Mouse (Mus musculus): ENCODE measurements around the gene Dpp4. TPM values are rescaled to one million over a fixed set of nuclear protein-coding genes. Genes with fewer than 3 reads are reported as not detected.

The Dpp4 gene
- 5.7 and 6.7 TPM in 2 replicates for polyA plus RNA-seq (2016; fragmentation: Nextera tagmentation; extraction: Ambion mirVana)

DNA sequence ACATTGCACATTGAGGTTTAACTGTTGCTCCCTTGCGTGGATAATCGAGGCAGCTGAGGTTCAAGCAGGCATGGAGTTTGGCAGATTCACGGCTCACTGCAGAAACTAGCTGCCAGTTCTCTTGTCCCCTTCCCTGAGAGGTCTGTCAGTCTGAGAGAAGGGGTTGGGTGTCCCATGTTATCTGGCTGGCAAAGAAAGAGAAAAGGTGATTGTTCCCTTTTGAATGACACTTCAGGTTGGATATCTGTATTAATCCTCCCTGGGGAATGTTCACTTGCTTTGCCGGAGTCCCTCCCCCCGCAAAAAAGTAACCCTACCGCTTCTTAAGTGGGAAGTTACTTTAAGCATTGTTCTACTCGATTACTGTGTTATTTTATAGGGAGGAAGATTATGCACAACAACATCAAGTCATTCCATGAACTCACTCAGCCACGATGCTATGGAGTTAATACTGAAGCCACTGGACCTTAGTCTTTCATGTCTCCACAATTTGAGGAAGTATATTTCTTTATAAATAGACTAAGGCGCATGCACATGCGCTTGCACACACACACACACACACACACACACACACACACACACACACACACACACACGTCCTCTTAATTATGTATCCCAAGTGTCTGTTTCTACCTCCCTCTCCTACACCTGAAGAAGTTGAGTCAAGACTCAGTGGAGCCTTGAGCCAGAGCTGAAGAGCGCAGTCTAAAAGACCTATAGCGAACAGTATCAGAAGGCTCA, at the start of gene Dpp4:
TSS of gene Dpp4 (minus strand) at position 151 of the 741 bp plus-strand sequence.
- H3K4me1 ChIP-seq = 0 out of 2 replicates have a peak, but pooled peaks cover 5% of the 10 kb centered on the region
- H3K36me3 ChIP-seq = no peaks in the 10 kb centered on the region
- H3K27ac ChIP-seq = no peak within 1 kb of the TSS; the same call in none of the 2 replicates
- WGBS (ENCODE audit: insufficient replicate concordance) = 46% methylated on average over 13 of the region's 13 CpGs
- peak within 1 kb of the TSS; percentile 69 for H3K4me2 ChIP-seq
- peak within 1 kb of the TSS; percentile 43 for H3K9ac ChIP-seq
- H3K27me3 ChIP-seq (replicated peaks) = peaks cover 24% of the 10 kb centered on the region
- ATAC-seq = 0 out of 2 replicates have a peak, but pooled peaks have one; percentile 14
- H3K4me3 ChIP-seq = peak within 1 kb of the TSS; percentile 47
- H3K9me3 ChIP-seq (replicated peaks) = no peaks in the 10 kb centered on the region

DNA sequence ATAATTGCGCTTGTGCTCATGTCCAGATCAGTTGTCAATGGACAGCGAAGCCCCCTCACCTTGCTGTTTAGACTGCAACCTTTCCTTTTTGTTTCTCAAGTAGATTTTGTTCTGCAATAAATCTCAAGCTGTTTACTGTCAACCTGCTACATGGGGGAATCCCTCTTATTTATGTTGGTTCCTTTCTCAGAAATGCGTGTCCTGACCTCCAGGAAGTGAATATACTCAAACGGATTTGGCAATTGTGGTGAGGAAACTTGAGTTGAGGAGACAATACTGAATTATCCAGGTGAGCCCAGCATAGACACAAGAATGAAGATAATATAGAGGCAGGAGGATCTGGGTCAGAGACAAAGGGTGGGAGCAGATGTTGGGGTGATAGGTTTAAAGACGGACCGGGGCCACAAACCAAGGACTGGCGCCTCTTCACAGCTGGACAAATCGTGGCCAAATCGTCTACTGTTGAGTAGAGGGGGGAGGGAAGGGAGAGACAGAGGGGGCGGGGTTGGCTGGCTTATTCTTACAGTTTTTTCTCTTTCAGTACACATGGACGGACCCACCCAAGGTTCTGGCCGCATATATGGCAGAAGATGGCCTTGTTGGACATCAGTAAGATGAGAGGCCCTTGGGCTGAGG, 48.9 kb upstream of the Dpp4 start:
- ATAC-seq = no peak
- H3K27ac ChIP-seq = no peak overlapping the region
- H3K9ac ChIP-seq = no peak overlapping the region
- no peak overlapping the region for H3K4me3 ChIP-seq
- no peaks in the 10 kb centered on the region for H3K4me1 ChIP-seq
- H3K9me3 ChIP-seq (replicated peaks) = no peaks in the 10 kb centered on the region
- no peaks in the 10 kb centered on the region for H3K36me3 ChIP-seq
- 48% methylated on average over 12 of the region's 12 CpGs for WGBS (ENCODE audit: insufficient replicate concordance)
- no peak overlapping the region for H3K4me2 ChIP-seq
- no peaks in the 10 kb centered on the region for H3K27me3 ChIP-seq (replicated peaks)

DNA sequence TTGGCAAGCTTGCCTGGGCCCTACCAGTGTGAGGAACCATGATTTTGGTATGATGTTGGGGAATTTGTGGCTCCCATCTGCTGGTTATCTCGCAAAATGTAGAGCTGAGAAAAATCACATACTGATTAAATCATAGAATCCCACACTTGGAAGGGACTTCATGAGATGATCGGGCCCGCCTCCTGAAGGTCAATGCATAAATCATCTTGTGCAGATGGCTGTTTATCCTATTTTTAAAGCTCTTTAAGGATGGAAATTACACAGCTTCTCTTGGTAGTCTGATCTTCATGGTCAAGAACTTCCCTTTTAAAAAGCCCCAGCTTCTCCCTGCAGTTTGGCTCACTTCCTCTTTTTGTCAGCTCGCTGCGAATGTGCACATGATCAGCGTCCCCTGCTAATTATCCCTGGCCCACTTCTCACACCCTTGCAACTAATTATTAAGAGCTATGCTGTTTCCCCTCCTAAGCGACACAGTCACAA, 48.2 kb upstream of the Dpp4 start:
- no peaks in the 10 kb centered on the region for H3K9me3 ChIP-seq (replicated peaks)
- H3K4me2 ChIP-seq = no peak overlapping the region
- WGBS (ENCODE audit: insufficient replicate concordance) = 24% methylated on average over 7 of the region's 7 CpGs
- H3K4me3 ChIP-seq = no peak overlapping the region
- H3K27ac ChIP-seq = no peak overlapping the region
- no peak overlapping the region for H3K9ac ChIP-seq
- H3K4me1 ChIP-seq = no peaks in the 10 kb centered on the region
- H3K36me3 ChIP-seq = no peaks in the 10 kb centered on the region
- H3K27me3 ChIP-seq (replicated peaks) = no peaks in the 10 kb centered on the region
- ATAC-seq = no peak

DNA sequence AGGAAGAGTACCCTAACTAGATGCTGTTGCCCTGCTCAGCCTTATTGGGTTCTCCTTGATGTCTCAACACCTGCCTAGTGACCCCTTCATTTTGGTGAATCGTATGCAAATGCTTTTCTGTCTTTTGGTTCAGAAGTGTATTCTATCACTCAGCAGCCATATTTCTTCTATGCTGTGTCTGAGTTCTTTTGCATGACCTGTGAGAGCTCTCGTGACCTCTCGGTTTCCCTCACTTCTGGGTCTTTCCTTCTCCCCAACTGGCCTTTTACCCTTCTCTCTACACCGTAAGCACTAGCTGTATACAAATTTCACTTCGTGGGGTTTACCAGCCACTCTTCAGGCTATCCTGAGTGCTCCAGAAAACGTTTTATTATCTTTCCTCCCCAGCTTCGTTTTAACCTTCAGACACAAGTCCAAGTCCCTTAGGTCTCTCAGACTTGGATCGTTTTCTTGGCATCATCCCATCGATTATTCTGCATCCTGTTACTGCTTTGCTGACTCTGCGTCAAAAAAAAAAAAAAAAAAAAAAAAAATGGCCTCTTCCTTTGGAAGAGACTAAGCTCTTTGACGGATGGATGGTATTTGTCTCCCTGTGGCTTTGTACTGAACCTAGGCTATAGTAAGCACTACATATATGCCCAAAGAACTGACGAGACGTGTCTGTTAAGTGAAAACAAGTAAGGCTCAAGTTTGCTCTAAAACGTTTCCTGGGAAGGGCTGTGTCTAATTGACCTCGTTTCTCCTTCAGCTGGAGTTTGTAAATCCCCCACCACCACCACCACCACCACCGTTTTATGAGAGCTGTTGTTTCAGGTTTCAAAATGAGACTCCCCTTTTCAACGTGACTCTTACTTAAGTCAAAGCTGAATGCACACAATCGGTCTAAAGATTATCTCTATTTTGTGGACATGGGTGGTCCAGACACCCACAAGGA, 47.5 kb upstream of the Dpp4 start:
- Histone ChIP-seq H3K36me3 (no peaks in the 10 kb centered on the region), H3K4me3 (no peak overlapping the region), H3K27ac (no peak overlapping the region), H3K4me2 (no peak overlapping the region), H3K4me1 (no peaks in the 10 kb centered on the region), H3K9ac (no peak overlapping the region), H3K9me3 (replicated peaks) (no peaks in the 10 kb centered on the region), H3K27me3 (replicated peaks) (no peaks in the 10 kb centered on the region)
- WGBS (ENCODE audit: insufficient replicate concordance) = 52% methylated on average over 18 of the region's 18 CpGs
- no peak for ATAC-seq

DNA sequence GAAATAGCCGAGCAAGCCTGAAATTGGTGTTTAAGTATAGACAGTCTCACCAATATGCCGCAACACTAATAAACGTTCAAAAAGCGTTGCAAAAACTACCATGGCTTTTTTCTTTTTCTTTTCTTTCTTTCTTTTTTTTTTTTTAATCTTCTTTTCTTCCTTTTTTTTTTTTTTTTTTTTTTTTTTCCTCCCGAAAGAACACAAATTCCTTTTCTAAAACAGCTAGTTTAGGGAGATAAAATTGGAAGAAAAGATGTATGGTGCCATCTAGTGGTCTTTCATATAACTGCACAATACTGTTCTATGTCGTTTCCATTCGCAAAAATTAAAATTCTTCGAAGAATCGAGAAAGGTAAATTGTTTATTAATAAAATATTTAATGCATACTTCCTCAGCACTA, 46.0 kb upstream of the Dpp4 start:
- H3K27ac ChIP-seq = no peak overlapping the region
- H3K36me3 ChIP-seq = no peaks in the 10 kb centered on the region
- ATAC-seq = no peak
- H3K4me1 ChIP-seq = no peaks in the 10 kb centered on the region
- H3K4me2 ChIP-seq = no peak overlapping the region
- H3K4me3 ChIP-seq = no peak overlapping the region
- H3K27me3 ChIP-seq (replicated peaks) = no peaks in the 10 kb centered on the region
- no peaks in the 10 kb centered on the region for H3K9me3 ChIP-seq (replicated peaks)
- no peak overlapping the region for H3K9ac ChIP-seq
- WGBS (ENCODE audit: insufficient replicate concordance) = 34% methylated on average over 9 of the region's 9 CpGs

DNA sequence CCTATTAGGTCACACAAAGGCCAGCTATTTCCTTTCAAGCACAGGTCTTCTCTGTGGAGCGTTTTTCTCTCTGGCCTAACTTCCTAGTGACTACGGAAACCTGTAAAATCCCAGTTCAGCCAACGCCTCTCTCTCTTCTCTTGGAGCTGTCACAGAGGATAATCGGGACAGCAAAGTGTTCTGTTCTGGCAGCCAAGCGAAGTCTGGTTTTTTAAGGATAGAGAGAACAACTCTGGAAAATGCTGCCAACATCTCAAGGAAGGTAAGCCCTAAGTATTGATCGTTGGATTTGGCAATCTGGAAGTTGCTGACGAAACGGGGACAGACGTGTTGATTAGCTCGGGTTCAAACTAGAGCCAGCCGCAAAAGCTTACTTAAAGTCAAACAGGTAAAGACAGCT, 43.0 kb upstream of the Dpp4 start:
- ATAC-seq = no peak
- Histone ChIP-seq H3K9me3 (replicated peaks) (no peaks in the 10 kb centered on the region), H3K36me3 (no peaks in the 10 kb centered on the region), H3K4me2 (no peak overlapping the region), H3K4me3 (no peak overlapping the region), H3K27ac (no peak overlapping the region), H3K27me3 (replicated peaks) (no peaks in the 10 kb centered on the region), H3K4me1 (no peaks in the 10 kb centered on the region), H3K9ac (no peak overlapping the region)
- 79% methylated on average over 11 of the region's 11 CpGs for WGBS (ENCODE audit: insufficient replicate concordance)

DNA sequence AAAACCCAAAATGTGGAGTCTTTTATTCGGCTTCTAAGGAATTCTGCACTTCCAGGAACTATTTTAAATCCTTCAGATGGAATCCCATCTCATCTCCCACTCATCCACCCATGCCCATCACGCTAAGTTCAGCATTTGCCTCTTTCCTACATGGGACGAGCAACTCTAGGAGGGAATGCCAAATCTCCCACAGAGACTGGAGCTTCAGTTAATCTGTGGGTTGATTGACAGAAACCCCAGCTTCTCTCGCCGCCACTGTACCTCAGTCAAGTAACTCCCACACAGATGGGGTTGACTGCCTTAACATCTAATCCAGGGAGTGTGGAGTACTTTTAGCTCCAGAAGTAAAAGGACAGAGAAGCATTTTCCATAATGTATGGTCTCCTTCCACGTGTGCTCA, 42.0 kb upstream of the Dpp4 start:
- Histone ChIP-seq H3K36me3 (no peaks in the 10 kb centered on the region), H3K9me3 (replicated peaks) (no peaks in the 10 kb centered on the region), H3K4me1 (no peaks in the 10 kb centered on the region), H3K9ac (no peak overlapping the region), H3K4me2 (no peak overlapping the region), H3K27ac (no peak overlapping the region), H3K27me3 (replicated peaks) (no peaks in the 10 kb centered on the region), H3K4me3 (no peak overlapping the region)
- ATAC-seq = no peak
- 65% methylated on average over 6 of the region's 6 CpGs for WGBS (ENCODE audit: insufficient replicate concordance)

DNA sequence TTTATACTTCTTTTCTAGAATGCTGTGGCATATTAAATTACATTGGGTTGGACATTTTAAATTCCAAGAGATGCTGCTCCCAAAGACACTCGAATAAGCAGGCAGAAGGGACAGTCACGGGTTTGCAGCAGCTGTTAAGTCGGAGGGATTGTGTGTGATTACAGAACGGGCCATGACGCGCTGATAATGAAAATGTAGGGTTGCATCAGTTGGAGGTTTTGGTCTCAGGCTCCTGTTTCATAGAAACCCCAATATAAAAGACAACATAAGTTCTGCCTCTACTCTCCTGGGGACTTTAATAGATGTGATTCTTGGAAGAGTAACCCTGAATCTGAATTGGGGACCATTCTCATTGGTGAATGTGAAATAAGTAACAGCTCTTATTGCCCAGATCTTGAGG, 38.3 kb upstream of the Dpp4 start:
- no peaks in the 10 kb centered on the region for H3K27me3 ChIP-seq (replicated peaks)
- WGBS (ENCODE audit: insufficient replicate concordance) = 73% methylated on average over 6 of the region's 6 CpGs
- ATAC-seq = no peak

DNA sequence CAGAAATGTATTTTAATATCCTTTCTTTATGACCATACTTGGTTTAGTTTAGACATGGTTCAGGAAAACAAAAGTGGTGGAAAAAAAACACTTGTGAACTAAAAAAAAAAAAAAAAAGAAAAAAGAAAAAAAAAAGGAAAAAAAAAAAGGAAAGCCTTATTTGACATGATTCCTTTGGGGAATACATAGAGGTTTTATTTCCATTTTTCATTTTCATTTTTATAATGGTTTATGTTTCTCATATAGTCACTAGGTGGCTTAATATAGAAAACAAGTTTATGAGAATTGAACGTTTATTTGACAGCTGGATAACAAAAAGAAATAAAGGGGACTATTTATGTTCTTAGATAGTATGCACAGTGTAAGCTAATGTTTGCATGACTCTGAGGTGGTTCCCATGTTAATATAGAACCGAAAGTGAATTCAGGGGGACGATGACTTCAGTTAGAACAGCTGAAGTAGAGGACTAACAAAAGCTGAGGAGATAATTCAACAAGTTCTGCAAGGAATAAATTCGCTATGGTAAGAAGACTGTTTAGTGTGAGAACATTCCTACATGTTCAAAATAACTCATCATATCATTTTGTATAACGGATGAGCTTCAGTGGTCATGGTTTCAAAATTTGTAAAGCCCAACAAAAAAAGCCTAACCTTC, 37.8 kb upstream of the Dpp4 start:
- Histone ChIP-seq H3K4me3 (no peak overlapping the region), H3K4me2 (no peak overlapping the region), H3K9ac (no peak overlapping the region), H3K27me3 (replicated peaks) (no peaks in the 10 kb centered on the region), H3K36me3 (no peaks in the 10 kb centered on the region), H3K27ac (no peak overlapping the region), H3K4me1 (no peaks in the 10 kb centered on the region), H3K9me3 (replicated peaks) (no peaks in the 10 kb centered on the region)
- ATAC-seq = no peak
- WGBS (ENCODE audit: insufficient replicate concordance) = 77% methylated on average over 5 of the region's 5 CpGs

More for the DNA sequence above, 38.3 kb upstream of the Dpp4 start:
- H3K4me3 ChIP-seq = no peak overlapping the region
- no peaks in the 10 kb centered on the region for H3K9me3 ChIP-seq (replicated peaks)
- H3K27ac ChIP-seq = no peak overlapping the region
- H3K4me2 ChIP-seq = no peak overlapping the region
- H3K36me3 ChIP-seq = no peaks in the 10 kb centered on the region
- H3K9ac ChIP-seq = no peak overlapping the region
- H3K4me1 ChIP-seq = no peaks in the 10 kb centered on the region

DNA sequence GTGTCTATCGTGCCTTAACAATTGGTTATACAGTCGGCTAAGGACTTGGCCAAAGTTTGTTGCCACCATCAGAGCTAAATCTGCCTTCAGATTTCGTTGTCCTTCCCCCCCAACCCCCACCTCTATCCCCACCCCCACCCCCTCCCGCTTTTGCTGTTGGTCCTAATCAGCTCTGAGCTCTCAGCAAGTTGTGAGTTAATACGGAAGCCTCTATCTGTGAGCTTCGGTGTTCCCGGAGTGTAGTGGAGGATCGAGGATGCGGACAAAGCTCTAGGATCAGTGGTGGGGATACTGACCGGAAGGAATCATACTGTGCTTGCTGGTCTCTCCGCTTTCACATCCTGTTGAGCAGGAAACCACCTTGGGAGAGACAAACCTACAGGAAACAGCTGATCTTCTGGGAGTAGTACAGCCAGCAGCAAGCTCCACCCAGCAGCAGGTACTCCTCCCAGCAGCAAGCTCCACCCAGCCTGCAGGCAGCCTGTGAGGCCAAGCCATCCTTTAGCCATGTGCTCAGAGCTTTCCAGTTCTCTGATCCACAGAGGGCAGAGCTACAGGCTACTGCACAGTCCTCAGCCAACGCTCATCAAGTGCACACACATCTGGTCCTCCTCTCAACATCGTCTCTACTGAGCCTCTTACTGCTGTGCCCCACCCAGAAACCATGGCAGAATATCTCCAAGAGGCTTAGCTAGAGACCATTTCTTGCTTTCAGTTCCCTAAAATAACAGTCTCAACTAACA, 28.9 kb upstream of the Dpp4 start:
- Histone ChIP-seq H3K4me2 (peak overlapping the region; percentile 71), H3K36me3 (no peaks in the 10 kb centered on the region), H3K27ac (peak overlapping the region; percentile 37; the same call in 1 of the 2 replicates), H3K4me3 (peak overlapping the region; percentile 60), H3K9ac (peak overlapping the region; percentile 52), H3K9me3 (replicated peaks) (no peaks in the 10 kb centered on the region), H3K27me3 (replicated peaks) (no peaks in the 10 kb centered on the region), H3K4me1 (peaks cover 13% of the 10 kb centered on the region)
- ATAC-seq = peak; percentile 100
- 18% methylated on average over 13 of the region's 13 CpGs for WGBS (ENCODE audit: insufficient replicate concordance)

DNA sequence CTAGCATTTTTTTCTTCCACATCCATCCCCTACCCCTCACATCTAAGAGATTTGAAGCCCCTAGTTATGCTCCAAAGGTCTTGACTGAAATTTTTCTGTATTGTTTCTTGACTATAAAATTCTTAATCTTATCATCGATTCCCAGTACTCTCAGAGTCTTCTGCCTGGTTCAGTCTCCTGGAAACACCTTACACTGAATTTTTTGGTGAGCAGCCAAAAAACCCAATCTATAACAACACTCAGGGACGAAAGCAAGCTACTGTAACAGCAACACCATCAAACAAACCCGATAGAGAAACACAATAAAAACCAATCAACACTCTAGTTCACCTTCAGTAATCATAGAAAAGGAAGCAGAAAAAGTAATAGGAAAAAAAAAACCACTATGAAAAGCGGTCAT, 28.1 kb upstream of the Dpp4 start:
- Histone ChIP-seq H3K4me2 (no peak overlapping the region), H3K4me3 (no peak overlapping the region), H3K27me3 (replicated peaks) (no peaks in the 10 kb centered on the region), H3K27ac (no peak overlapping the region), H3K36me3 (no peaks in the 10 kb centered on the region), H3K9ac (no peak overlapping the region), H3K4me1 (peaks cover 13% of the 10 kb centered on the region), H3K9me3 (replicated peaks) (no peaks in the 10 kb centered on the region)
- no peak for ATAC-seq
- 70% methylated on average over 4 of the region's 4 CpGs for WGBS (ENCODE audit: insufficient replicate concordance)
